Mouse (Mus musculus): ENCODE data around the gene Ikzf5. TPM values are rescaled to one million over a fixed set of nuclear protein-coding genes. Genes with fewer than 3 reads are reported as not detected.
"Not testable (repeated sequence)": the region's sequence is repeated elsewhere in the genome, so short reads cannot be mapped to it uniquely, and the experiment has no call there.

The Ikzf5 gene
- polyA plus RNA-seq (2012; rRNA removed), result 17.8 and 18.4 TPM in 2 replicates

GRCm38 (mm10) chr7:131410416-131411058 lies at the start of gene Ikzf5, which contains the start of gene Acadsb:
Ikzf5 (minus strand) TSS chr7:131410521.
Acadsb (plus strand) TSS chr7:131410601.
- H3K27ac ChIP-seq (ENCODE audit: insufficient read depth, low read length), result peak within 1 kb of the TSS; percentile 41
- H3K4me3 ChIP-seq (ENCODE audit: insufficient read depth, low read length), result peak within 1 kb of the TSS; percentile 65
- TF ChIP-seq CTCF (IDR thresholded peaks at IDR 0.05; ENCODE audit: extremely low read depth, insufficient read depth, low read length), result no peak
- peak; percentile 82 for TF ChIP-seq POLR2A (IDR thresholded peaks at IDR 0.05; ENCODE audit: extremely low read depth, insufficient read depth, low read length)
- H3K4me1 ChIP-seq (ENCODE audit: control insufficient read depth, insufficient read depth, low read length), result peaks cover 6% of the 10 kb centered on the region

GRCm38 (mm10) chr7:131456714-131457113 lies 46.4 kb upstream of the Ikzf5 start:
- no peaks in the 10 kb centered on the region for H3K4me1 ChIP-seq (ENCODE audit: control insufficient read depth, insufficient read depth, low read length)
- TF ChIP-seq POLR2A (IDR thresholded peaks at IDR 0.05; ENCODE audit: extremely low read depth, insufficient read depth, low read length) (no peak), CTCF (IDR thresholded peaks at IDR 0.05; ENCODE audit: extremely low read depth, insufficient read depth, low read length) (no peak)

GRCm38 (mm10) chr7:131437051-131437450 lies 26.7 kb upstream of the Ikzf5 start:
- no peak overlapping the region for H3K4me3 ChIP-seq (ENCODE audit: insufficient read depth, low read length)
- no peak overlapping the region for H3K27ac ChIP-seq (ENCODE audit: insufficient read depth, low read length)
- no peaks in the 10 kb centered on the region for H3K4me1 ChIP-seq (ENCODE audit: control insufficient read depth, insufficient read depth, low read length)
- TF ChIP-seq POLR2A (IDR thresholded peaks at IDR 0.05; ENCODE audit: extremely low read depth, insufficient read depth, low read length) (no peak), CTCF (IDR thresholded peaks at IDR 0.05; ENCODE audit: extremely low read depth, insufficient read depth, low read length) (no peak)

More at GRCm38 (mm10) chr7:131456714-131457113, 46.4 kb upstream of the Ikzf5 start:
- H3K4me3 ChIP-seq (ENCODE audit: insufficient read depth, low read length), result no peak overlapping the region
- H3K27ac ChIP-seq (ENCODE audit: insufficient read depth, low read length), result no peak overlapping the region

- Histone ChIP-seq H3K27ac (ENCODE audit: insufficient read depth, low read length) (no peak overlapping the region), H3K4me1 (ENCODE audit: control insufficient read depth, insufficient read depth, low read length) (no peaks in the 10 kb centered on the region), H3K4me3 (ENCODE audit: insufficient read depth, low read length) (no peak overlapping the region)
- no peak for TF ChIP-seq POLR2A (IDR thresholded peaks at IDR 0.05; ENCODE audit: extremely low read depth, insufficient read depth, low read length)
- no peak for TF ChIP-seq CTCF (IDR thresholded peaks at IDR 0.05; ENCODE audit: extremely low read depth, insufficient read depth, low read length)
These were observed 24.0 kb upstream of the Ikzf5 start for GRCm38 (mm10) chr7:131434276-131434675.

- no peaks in the 10 kb centered on the region for H3K4me1 ChIP-seq (ENCODE audit: control insufficient read depth, insufficient read depth, low read length)
- H3K4me3 ChIP-seq (ENCODE audit: insufficient read depth, low read length), result no peak overlapping the region
- TF ChIP-seq POLR2A (IDR thresholded peaks at IDR 0.05; ENCODE audit: extremely low read depth, insufficient read depth, low read length), result no peak
- TF ChIP-seq CTCF (IDR thresholded peaks at IDR 0.05; ENCODE audit: extremely low read depth, insufficient read depth, low read length), result peak; percentile 71
- no peak overlapping the region for H3K27ac ChIP-seq (ENCODE audit: insufficient read depth, low read length)
These were observed 21.9 kb upstream of the Ikzf5 start for GRCm38 (mm10) chr7:131432244-131432643.

GRCm38 (mm10) chr7:131427331-131427730 lies 17.0 kb upstream of the Ikzf5 start:
- TF ChIP-seq CTCF (IDR thresholded peaks at IDR 0.05; ENCODE audit: extremely low read depth, insufficient read depth, low read length), result no peak
- Histone ChIP-seq H3K27ac (ENCODE audit: insufficient read depth, low read length) (no peak overlapping the region), H3K4me1 (ENCODE audit: control insufficient read depth, insufficient read depth, low read length) (no peaks in the 10 kb centered on the region), H3K4me3 (ENCODE audit: insufficient read depth, low read length) (no peak overlapping the region)

- no peak overlapping the region for H3K4me3 ChIP-seq (ENCODE audit: insufficient read depth, low read length)
- TF ChIP-seq CTCF (IDR thresholded peaks at IDR 0.05; ENCODE audit: extremely low read depth, insufficient read depth, low read length) (no peak), POLR2A (IDR thresholded peaks at IDR 0.05; ENCODE audit: extremely low read depth, insufficient read depth, low read length) (no peak)
- no peak overlapping the region for H3K27ac ChIP-seq (ENCODE audit: insufficient read depth, low read length)
- no peaks in the 10 kb centered on the region for H3K4me1 ChIP-seq (ENCODE audit: control insufficient read depth, insufficient read depth, low read length)
These were observed 14.6 kb upstream of the Ikzf5 start for GRCm38 (mm10) chr7:131424912-131425311.

- H3K27ac ChIP-seq (ENCODE audit: insufficient read depth, low read length), result no peak overlapping the region
- no peaks in the 10 kb centered on the region; the same call in 1 of the 2 replicates for H3K4me1 ChIP-seq (ENCODE audit: control insufficient read depth, insufficient read depth, low read length)
- no peak overlapping the region for H3K4me3 ChIP-seq (ENCODE audit: insufficient read depth, low read length)
- TF ChIP-seq CTCF (IDR thresholded peaks at IDR 0.05; ENCODE audit: extremely low read depth, insufficient read depth, low read length) (no peak), POLR2A (IDR thresholded peaks at IDR 0.05; ENCODE audit: extremely low read depth, insufficient read depth, low read length) (no peak)
These were observed 7.3 kb upstream of the Ikzf5 start for GRCm38 (mm10) chr7:131417605-131418004.

GRCm38 (mm10) chr7:131416742-131417141 lies 6.4 kb upstream of the Ikzf5 start:
- H3K27ac ChIP-seq (ENCODE audit: insufficient read depth, low read length); H3K4me1 ChIP-seq (ENCODE audit: control insufficient read depth, insufficient read depth, low read length): not testable (repeated sequence)

GRCm38 (mm10) chr7:131411941-131412270 lies 1.6 kb upstream of the Ikzf5 start:
- TF ChIP-seq CTCF (IDR thresholded peaks at IDR 0.05; ENCODE audit: extremely low read depth, insufficient read depth, low read length) (no peak), POLR2A (IDR thresholded peaks at IDR 0.05; ENCODE audit: extremely low read depth, insufficient read depth, low read length) (no peak)
- no peak overlapping the region for H3K27ac ChIP-seq (ENCODE audit: insufficient read depth, low read length)
- H3K4me3 ChIP-seq (ENCODE audit: insufficient read depth, low read length), result no peak overlapping the region; the same call in 1 of the 2 replicates
- peaks cover 6% of the 10 kb centered on the region for H3K4me1 ChIP-seq (ENCODE audit: control insufficient read depth, insufficient read depth, low read length)

More at GRCm38 (mm10) chr7:131416742-131417141, 6.4 kb upstream of the Ikzf5 start:
- H3K4me3 ChIP-seq (ENCODE audit: insufficient read depth, low read length), result not testable (repeated sequence)
